Mouse (Mus musculus) myocyte (in vitro differentiated cells): ENCODE results near the gene Rps2. TPM values are rescaled to one million over a fixed set of nuclear protein-coding genes. Genes with fewer than 3 reads are reported as not detected.
A peak's percentile ranks its signal among the peaks of the same experiment; 100 is the strongest.

ENCODE experiments used
- H3K27me3 ChIP-seq: one replicate; pipeline ENCODE4 v1.6.1; 2011; ENCODE audit not compliant: control insufficient read depth, insufficient read depth, insufficient read length
- H3K36me3 ChIP-seq: one replicate; pipeline ENCODE4 v1.6.1; 2011; ENCODE audit not compliant: control insufficient read depth, insufficient read depth
- H3K4me2 ChIP-seq: one replicate; pipeline ENCODE4 v1.6.1; 2011; ENCODE audit warnings: low read depth, control low read depth
- H3K4me3 ChIP-seq: one replicate; pipeline ENCODE4 v1.5.1; 2011; ENCODE audit warnings: mild to moderate bottlenecking, control low read depth, moderate library complexity
- H3K79me2 ChIP-seq: one replicate; pipeline ENCODE4 v1.6.1; 2011; ENCODE audit not compliant: control insufficient read depth, insufficient read depth
- H3ac ChIP-seq: one replicate; pipeline ENCODE4 v1.6.1; 2011; ENCODE audit not compliant: control insufficient read depth, insufficient read length
- CEBPB ChIP-seq: IDR thresholded peaks from 2 replicates; pipeline ENCODE4 v1.6.1; 2011; ENCODE audit warnings: mild to moderate bottlenecking, moderate library complexity; ENCODE audit not compliant: poor library complexity, insufficient read depth, severe bottlenecking
- E2F4 ChIP-seq: IDR thresholded peaks from one replicate; pipeline ENCODE4 v1.6.1; 2011; ENCODE audit warnings: mild to moderate bottlenecking, control low read depth, moderate library complexity; ENCODE audit not compliant: insufficient read depth
- MAX ChIP-seq: IDR thresholded peaks from one replicate; pipeline ENCODE4 v1.6.1; 2011; ENCODE audit warnings: low read depth, mild to moderate bottlenecking, control low read depth
- MYOD1 ChIP-seq, 3 experiments: IDR thresholded peaks; one replicate each; pipeline ENCODE4 v1.6.1; 2011; ENCODE audit warnings: control low read depth in 2 of 3, low read depth in 2 of 3, mild to moderate bottlenecking in 2 of 3, moderate library complexity in 1 of 3; ENCODE audit not compliant: insufficient read length in 2 of 3, control insufficient read depth in 1 of 3
- MYOG ChIP-seq, 3 experiments: IDR thresholded peaks; one replicate each; pipeline ENCODE4 v1.6.1; 2011; ENCODE audit warnings: control low read depth in 2 of 3, low read depth in 2 of 3, mild to moderate bottlenecking in 2 of 3; ENCODE audit not compliant: insufficient read length in 2 of 3, control insufficient read depth in 1 of 3, insufficient read depth in 1 of 3
- POLR2A ChIP-seq: IDR thresholded peaks from one replicate; pipeline ENCODE4 v1.6.1; 2011; ENCODE audit warnings: low read depth, mild to moderate bottlenecking, control low read depth, moderate library complexity; ENCODE audit not compliant: insufficient read length
- POLR2AphosphoS2 ChIP-seq: IDR thresholded peaks from one replicate; pipeline ENCODE4 v1.6.1; 2011; ENCODE audit warnings: low read depth, control low read depth; ENCODE audit not compliant: insufficient read length
- REST ChIP-seq: IDR thresholded peaks from one replicate; pipeline ENCODE4 v1.6.1; 2011; ENCODE audit warnings: mild to moderate bottlenecking, control low read depth, moderate library complexity; ENCODE audit not compliant: insufficient read depth, insufficient read length
- SRF ChIP-seq: IDR thresholded peaks from one replicate; pipeline ENCODE4 v1.6.1; 2011; ENCODE audit warnings: low read depth; ENCODE audit not compliant: control insufficient read depth, insufficient read length
- TCF12 ChIP-seq: IDR thresholded peaks from one replicate; pipeline ENCODE4 v1.6.1; 2011; ENCODE audit warnings: mild to moderate bottlenecking, control low read depth; ENCODE audit not compliant: poor library complexity, insufficient read depth, severe bottlenecking
- TCF3 ChIP-seq: IDR thresholded peaks from one replicate; pipeline ENCODE4 v1.6.1; 2011; ENCODE audit warnings: low read depth, control low read depth; ENCODE audit not compliant: insufficient read length
- USF1 ChIP-seq: IDR thresholded peaks from one replicate; pipeline ENCODE4 v1.6.1; 2011; ENCODE audit warnings: low read depth, mild to moderate bottlenecking, control low read depth, moderate library complexity
- polyA plus RNA-seq: library from polyadenylated mRNA; unstranded; fragments of >200 nt; fragmentation: generic; extraction: Trizol; gene quantifications from one replicate; pipeline ENCODE4 v1.2.1, GENCODE M21; 2012; ENCODE audit warnings: missing spikeins

The Rps2 gene
- polyA plus RNA-seq, 1 experiment, result 178 TPM

DNA sequence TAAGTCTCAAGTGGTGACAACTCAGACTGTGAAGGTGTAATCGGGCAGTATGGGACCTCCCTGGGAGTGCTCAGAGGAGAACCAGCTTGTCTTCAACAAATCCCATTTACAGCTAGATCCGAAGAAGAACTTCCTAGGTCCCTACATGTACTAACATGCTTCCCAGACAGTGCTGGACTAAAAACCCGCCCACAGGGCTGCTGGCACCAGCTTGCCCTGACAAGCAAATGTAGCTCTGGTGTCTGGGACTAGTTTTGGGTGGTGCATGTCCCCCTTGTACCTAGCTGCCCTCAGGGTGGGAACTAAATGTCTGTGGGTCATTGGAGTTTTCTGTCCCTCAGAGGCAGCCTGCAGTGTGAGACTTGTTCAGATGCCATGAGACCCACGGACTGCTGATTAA, 33.6 kb downstream of the Rps2 start:
- H3K79me2 ChIP-seq, result no peaks in the 10 kb centered on the region
- no peak for TF ChIP-seq POLR2AphosphoS2
- TF ChIP-seq MYOG (IDR thresholded peaks at IDR 0.05; ENCODE audit: control insufficient read depth in 1 of 3, insufficient read depth in 1 of 3, insufficient read length in 2 of 3, low read depth in 2 of 3), result no peak
- no peak for TF ChIP-seq SRF
- TF ChIP-seq TCF3, result no peak
- no peak for TF ChIP-seq MYOD1 (IDR thresholded peaks at IDR 0.05; ENCODE audit: control insufficient read depth in 1 of 3, insufficient read length in 2 of 3, low read depth in 2 of 3)
- no peak for TF ChIP-seq REST
- TF ChIP-seq CEBPB, result no peak
- TF ChIP-seq MAX, result no peak
- H3ac ChIP-seq, result no peak overlapping the region
- no peak overlapping the region for H3K4me2 ChIP-seq
- H3K27me3 ChIP-seq, result peaks cover 36% of the 10 kb centered on the region
- H3K4me3 ChIP-seq, result no peak overlapping the region
- no peaks in the 10 kb centered on the region for H3K36me3 ChIP-seq

DNA sequence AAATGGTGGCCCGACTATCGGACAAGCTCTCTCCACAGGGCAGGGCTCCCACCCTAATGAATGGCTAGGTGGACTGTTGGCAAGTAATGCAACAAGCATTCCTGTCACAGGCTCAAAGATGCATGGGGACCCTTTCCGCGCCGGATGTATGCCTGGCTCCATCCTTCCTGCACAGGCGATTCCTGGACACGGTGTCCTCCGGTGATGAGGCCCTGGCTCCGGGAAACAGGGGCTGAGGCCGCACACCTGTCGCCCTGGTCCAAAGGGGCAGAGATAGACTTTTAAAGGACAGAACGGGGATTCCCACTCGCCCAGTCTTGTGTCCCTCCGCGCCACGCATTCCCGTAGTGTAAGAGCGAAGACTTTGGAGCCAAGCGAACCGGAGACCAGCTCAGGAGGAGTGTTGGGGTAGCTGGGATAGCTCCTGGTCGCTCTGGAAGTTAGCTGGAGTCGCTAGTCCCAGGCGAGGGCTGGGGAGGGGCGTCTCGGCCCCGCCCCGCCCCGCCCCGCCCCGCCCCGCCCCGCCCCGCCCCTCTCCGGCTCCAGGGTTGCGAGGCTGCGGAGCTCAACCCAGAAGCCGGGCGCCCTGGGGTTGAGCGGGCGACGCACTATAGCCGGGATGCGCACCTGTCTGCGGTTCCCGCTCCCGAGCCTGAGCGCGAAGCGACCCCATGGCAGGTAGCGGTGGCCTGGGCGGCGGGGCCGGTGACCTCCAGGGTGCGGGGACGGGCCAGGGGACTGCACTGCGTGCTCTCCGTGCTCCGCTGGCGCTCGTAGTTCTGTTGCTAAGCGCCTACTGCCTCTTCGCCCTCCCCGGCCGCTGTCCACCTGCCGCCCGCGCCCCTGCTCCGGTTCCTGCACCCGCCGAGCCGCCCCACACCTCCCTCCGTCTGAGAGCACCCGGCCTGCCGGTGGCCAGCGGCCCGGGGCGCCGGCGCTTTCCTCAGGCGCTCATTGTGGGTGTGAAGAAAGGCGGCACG, 34.8 kb downstream of the Rps2 start, which contains the start of gene Hs3st6:
Gene Hs3st6, plus strand, starts transcription at position 574 of the 980 bp plus-strand sequence.
- no peak within 1 kb of the TSS for H3ac ChIP-seq
- no peak within 1 kb of the TSS for H3K4me3 ChIP-seq
- no peak for TF ChIP-seq USF1
- peak in 1 of 3 experiments; percentile 4 for TF ChIP-seq MYOG (IDR thresholded peaks at IDR 0.05; ENCODE audit: control insufficient read depth in 1 of 3, insufficient read depth in 1 of 3, insufficient read length in 2 of 3, low read depth in 2 of 3)
- peaks cover 41% of the 10 kb centered on the region for H3K27me3 ChIP-seq
- H3K36me3 ChIP-seq, result no peaks in the 10 kb centered on the region
- H3K4me2 ChIP-seq, result no peak within 1 kb of the TSS
- H3K79me2 ChIP-seq, result no peaks in the 10 kb centered on the region

DNA sequence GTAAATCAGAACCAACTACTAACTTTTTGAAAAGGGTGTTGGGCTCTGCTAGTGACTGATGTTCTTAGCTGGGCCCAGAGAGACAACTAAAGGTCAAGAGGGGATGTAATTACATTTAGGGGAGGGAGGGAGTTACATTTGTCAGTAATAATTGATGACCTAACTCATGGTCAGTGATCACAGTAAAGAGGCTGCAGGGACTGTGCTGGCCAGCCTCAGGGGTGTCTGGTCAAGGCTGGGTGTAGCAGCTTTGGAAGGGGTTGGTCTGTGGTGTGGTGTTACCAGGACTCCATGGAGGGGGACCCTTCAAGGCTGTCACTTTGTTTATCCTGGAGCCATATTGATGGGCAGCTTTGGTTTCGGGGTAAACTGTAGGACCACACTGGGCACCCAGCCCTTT, 39.5 kb downstream of the Rps2 start:
- Histone ChIP-seq H3K4me3 (no peak overlapping the region), H3K79me2 (no peaks in the 10 kb centered on the region), H3K36me3 (no peaks in the 10 kb centered on the region), H3K27me3 (peaks cover 56% of the 10 kb centered on the region), H3K4me2 (no peak overlapping the region), H3ac (no peak overlapping the region)
- TF ChIP-seq POLR2AphosphoS2, result no peak
- no peak for TF ChIP-seq TCF12
- no peak for TF ChIP-seq MYOD1 (IDR thresholded peaks at IDR 0.05; ENCODE audit: control insufficient read depth in 1 of 3, insufficient read length in 2 of 3, low read depth in 2 of 3)
- no peak for TF ChIP-seq MYOG (IDR thresholded peaks at IDR 0.05; ENCODE audit: control insufficient read depth in 1 of 3, insufficient read depth in 1 of 3, insufficient read length in 2 of 3, low read depth in 2 of 3)
- TF ChIP-seq REST, result no peak
- no peak for TF ChIP-seq POLR2A

DNA sequence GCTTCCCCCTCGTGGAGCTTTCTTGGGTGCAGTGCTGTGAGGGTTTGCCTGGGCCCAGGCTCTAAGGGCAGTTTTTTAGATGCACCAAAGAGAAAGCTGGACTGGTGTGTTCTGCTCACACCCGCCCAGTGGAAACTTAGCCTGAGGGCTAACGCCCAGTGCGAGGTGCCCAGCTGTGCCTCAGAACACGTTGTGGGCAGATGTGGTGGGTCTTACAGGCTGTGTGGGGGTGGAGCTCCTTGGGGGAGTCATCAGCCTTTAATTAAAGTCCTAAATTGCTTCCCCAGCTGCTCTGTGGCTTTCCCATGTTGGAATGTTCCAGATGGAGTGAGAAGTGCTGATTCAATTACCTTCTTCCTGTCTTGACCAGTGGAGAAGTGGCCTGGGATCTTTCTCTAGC, 43.2 kb downstream of the Rps2 start:
- Histone ChIP-seq H3K4me3 (no peak overlapping the region), H3ac (no peak overlapping the region), H3K27me3 (peaks cover 55% of the 10 kb centered on the region), H3K4me2 (no peak overlapping the region), H3K36me3 (no peaks in the 10 kb centered on the region), H3K79me2 (no peaks in the 10 kb centered on the region)
- TF ChIP-seq USF1, result no peak
- no peak for TF ChIP-seq MYOG (IDR thresholded peaks at IDR 0.05; ENCODE audit: control insufficient read depth in 1 of 3, insufficient read depth in 1 of 3, insufficient read length in 2 of 3, low read depth in 2 of 3)
- no peak for TF ChIP-seq REST

DNA sequence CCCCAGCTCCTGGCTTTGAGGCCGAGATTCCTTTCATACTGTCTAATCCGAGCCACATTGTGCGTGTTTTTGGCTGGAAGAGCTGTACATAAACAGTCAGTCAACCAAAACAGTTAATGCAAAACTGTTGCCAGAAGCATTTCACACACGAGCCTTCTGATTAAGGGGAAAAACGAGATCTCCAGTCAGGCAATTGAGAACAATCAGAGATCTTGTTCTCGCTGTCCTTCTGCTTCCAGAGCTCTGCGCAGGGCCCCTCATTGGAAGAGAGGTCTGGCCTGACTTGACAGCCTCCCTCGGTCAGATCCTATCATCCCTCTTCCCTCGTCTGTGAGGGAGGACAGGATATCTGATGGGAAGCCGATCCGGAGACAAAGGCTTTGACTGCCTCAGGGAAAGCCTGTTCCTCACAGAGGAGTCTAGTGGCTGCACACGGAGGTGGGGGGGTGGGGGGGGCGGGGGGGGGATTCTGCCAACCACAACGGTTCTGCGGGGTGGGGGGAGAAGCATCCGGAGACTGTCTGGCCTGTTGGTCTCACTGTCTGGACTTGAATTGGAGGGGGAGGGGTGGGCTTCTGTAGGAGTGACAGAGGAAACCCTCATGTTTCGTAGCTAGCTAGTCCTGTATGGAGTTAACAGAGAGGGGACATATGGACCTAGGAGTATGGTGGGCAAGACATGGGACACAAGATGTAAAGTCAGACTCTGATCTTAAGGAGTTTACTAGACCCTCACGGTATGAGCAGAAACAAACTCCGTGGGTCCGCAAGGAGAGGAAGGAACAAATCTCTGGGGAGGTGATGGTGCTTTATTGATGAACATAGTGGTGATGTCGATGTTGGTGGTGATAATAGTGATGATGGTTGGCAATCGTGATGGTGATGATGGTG, 47.3 kb downstream of the Rps2 start:
- Histone ChIP-seq H3K4me3 (no peak overlapping the region), H3K79me2 (no peaks in the 10 kb centered on the region), H3K27me3 (peaks cover 60% of the 10 kb centered on the region), H3K36me3 (no peaks in the 10 kb centered on the region), H3K4me2 (no peak overlapping the region), H3ac (no peak overlapping the region)
- TF ChIP-seq CEBPB (no peak), POLR2AphosphoS2 (no peak), TCF12 (no peak), MYOG (IDR thresholded peaks at IDR 0.05; ENCODE audit: control insufficient read depth in 1 of 3, insufficient read depth in 1 of 3, insufficient read length in 2 of 3, low read depth in 2 of 3) (no peak), USF1 (no peak), POLR2A (no peak), SRF (no peak), TCF3 (no peak), REST (no peak), E2F4 (no peak), MAX (no peak), MYOD1 (IDR thresholded peaks at IDR 0.05; ENCODE audit: control insufficient read depth in 1 of 3, insufficient read length in 2 of 3, low read depth in 2 of 3) (no peak)
